30 mouse cellular contexts compared by ENCODE assay signal in the genomic region with DNA sequence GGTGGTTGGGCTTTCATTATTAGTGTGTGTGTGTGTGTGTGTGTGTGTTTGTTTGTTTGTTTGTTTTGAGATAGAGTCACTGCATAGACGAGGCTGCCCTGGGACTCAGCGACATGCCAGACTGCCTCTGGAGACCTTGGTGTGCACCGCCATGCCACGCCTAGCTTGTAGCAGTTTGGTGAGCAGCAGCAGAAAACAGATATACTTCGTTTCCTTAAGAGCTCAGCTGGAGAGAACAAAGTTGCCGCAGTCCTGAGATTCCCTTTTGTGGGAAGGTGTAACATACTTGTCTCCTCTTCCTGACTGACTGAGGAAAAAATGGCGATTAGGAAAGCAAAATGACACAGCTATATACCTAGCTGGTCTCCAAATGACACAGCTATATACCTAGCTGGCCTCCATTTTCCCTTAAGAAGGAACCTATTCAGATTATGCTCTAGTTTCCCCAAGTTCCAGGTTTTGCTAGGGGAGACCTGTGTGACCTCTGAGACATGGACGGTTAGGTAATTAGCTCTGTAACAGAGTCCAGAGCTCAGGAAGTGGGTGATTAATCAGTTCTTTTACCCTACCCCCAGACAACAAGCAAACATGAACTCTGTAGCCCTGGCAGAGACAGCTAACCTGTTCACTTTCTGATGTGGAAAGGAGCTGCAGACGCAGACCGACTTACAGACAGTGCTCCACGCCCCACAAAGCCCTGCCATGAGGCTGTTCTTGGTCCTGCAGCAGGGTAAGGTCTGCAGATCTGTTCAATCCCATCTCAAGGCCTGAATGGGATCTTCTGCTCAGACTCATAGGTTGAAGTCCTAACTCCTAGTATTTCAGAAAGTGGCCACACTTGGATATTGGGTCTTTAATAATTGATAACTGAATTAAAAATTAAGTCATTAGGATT. TPM values are rescaled to one million over a fixed set of nuclear protein-coding genes. Genes with fewer than 3 reads are reported as not detected.
A peak's percentile ranks its signal among the peaks of the same experiment; 100 is the strongest.
DNase-seq lines count a peak whose midpoint lies in the region; ATAC-seq lines count a peak whose summit lies in the region.
"Had no signal": no experiment of that assay in that cellular context is flagged by ENCODE, and none has a peak within 500 bp of the region (broad histone marks: within the 10 kb centered on the region; RNA-seq: fewer than 3 reads in every experiment).

No protein-coding gene starts in this region.

- H3K4me2 ChIP-seq in intestine, embryonic 15.5 days (replicated peaks) = no peak overlapping the region
- no peak overlapping the region for H3K4me2 ChIP-seq in liver, embryonic 15.5 days
- no peak overlapping the region for H3K4me2 ChIP-seq in midbrain, embryonic 13.5 days (replicated peaks)
- H3K4me2 ChIP-seq: embryonic facial prominence, embryonic 15.5 days; heart, embryonic 15.5 days; hindbrain, embryonic 13.5 days; limb, embryonic 13.5 days; lung, embryonic 15.5 days; neural tube, embryonic 15.5 days; stomach, embryonic 15.5 days had no signal

- no peaks in the 10 kb centered on the region for H3K9me3 ChIP-seq in intestine, embryonic 15.5 days
- H3K9me3 ChIP-seq in liver, embryonic 15.5 days (replicated peaks) = no peaks in the 10 kb centered on the region
- H3K9me3 ChIP-seq in midbrain, embryonic 13.5 days = no peaks in the 10 kb centered on the region
- H3K9me3 ChIP-seq: embryonic facial prominence, embryonic 15.5 days; heart, embryonic 15.5 days; hindbrain, embryonic 13.5 days; limb, embryonic 13.5 days; lung, embryonic 15.5 days; neural tube, embryonic 15.5 days; stomach, embryonic 15.5 days had no signal

- no peaks in the 10 kb centered on the region for H3K36me3 ChIP-seq in intestine, embryonic 15.5 days
- no peaks in the 10 kb centered on the region for H3K36me3 ChIP-seq in liver, embryonic 15.5 days (replicated peaks)
- H3K36me3 ChIP-seq in midbrain, embryonic 13.5 days = no peaks in the 10 kb centered on the region
- H3K36me3 ChIP-seq: heart, embryonic 15.5 days; lung, embryonic 15.5 days had no signal

- H3K9ac ChIP-seq in intestine, embryonic 15.5 days = no peak overlapping the region
- H3K9ac ChIP-seq in liver, embryonic 15.5 days = no peak overlapping the region
- H3K9ac ChIP-seq in midbrain, embryonic 13.5 days (replicated peaks) = no peak overlapping the region
- H3K9ac ChIP-seq: embryonic facial prominence, embryonic 15.5 days; heart, embryonic 15.5 days; hindbrain, embryonic 13.5 days; limb, embryonic 13.5 days; lung, embryonic 15.5 days; neural tube, embryonic 15.5 days; stomach, embryonic 15.5 days had no signal

- WGBS in intestine, embryonic 15.5 days = 43% methylated on average over 11 of the region's 11 CpGs
- WGBS in liver, embryonic 15.5 days (ENCODE audit: insufficient replicate concordance) = 62% methylated on average over 11 of the region's 11 CpGs
- 89% methylated on average over 11 of the region's 11 CpGs for WGBS in midbrain, embryonic 13.5 days

- H3K27me3 ChIP-seq in intestine, embryonic 15.5 days (replicated peaks) = no peaks in the 10 kb centered on the region
- no peaks in the 10 kb centered on the region for H3K27me3 ChIP-seq in liver, embryonic 15.5 days
- H3K27me3 ChIP-seq in midbrain, embryonic 13.5 days = no peaks in the 10 kb centered on the region
- H3K27me3 ChIP-seq: embryonic facial prominence, embryonic 15.5 days; heart, embryonic 15.5 days; hindbrain, embryonic 13.5 days; limb, embryonic 13.5 days; lung, embryonic 15.5 days; neural tube, embryonic 15.5 days; stomach, embryonic 15.5 days had no signal

- 0 out of 2 replicates have a peak overlapping the region, but pooled peaks have one; percentile 0 for H3K27ac ChIP-seq in intestine, embryonic 15.5 days
- peak overlapping the region; percentile 60 for H3K27ac ChIP-seq in liver, embryonic 15.5 days (replicated peaks)
- no peak overlapping the region for H3K27ac ChIP-seq in midbrain, embryonic 13.5 days
- H3K27ac ChIP-seq: embryonic facial prominence, embryonic 15.5 days; heart, adult 2 months; heart, embryonic 15.5 days; hindbrain, embryonic 13.5 days; layer of hippocampus, adult 2 months; limb, embryonic 13.5 days; lung, embryonic 15.5 days; neural tube, embryonic 15.5 days; stomach, embryonic 15.5 days had no signal

- peak; percentile 53 for ATAC-seq in intestine, embryonic 15.5 days
- ATAC-seq in liver, embryonic 15.5 days (ENCODE audit: insufficient read depth) = peak; percentile 59
- no peak for ATAC-seq in midbrain, embryonic 13.5 days
- ATAC-seq: CD4-positive, CD25-positive, alpha-beta regulatory T cell, adult 4 months; forebrain, embryonic 14.5 days had no signal

- DNase-seq in kidney, adult 8-10 months = peak; percentile 37 to 61
- DNase-seq in kidney, adult 18-20 months = no peak
- DNase-seq in kidney, postnatal 14 days = peak; percentile 24
- DNase-seq in heart, adult 9 months (ENCODE audit: low spot score in 2 of 2) = no peak
- DNase-seq in frontal cortex, postnatal 14 days (ENCODE audit: low spot score in 2 of 2) = no peak
- DNase-seq: adrenal gland, postnatal 25 days; cerebellum, adult 9-10 months; gastrocnemius, postnatal 14 days; heart, adult 2 months; heart, postnatal 36 days; layer of hippocampus, postnatal 36 days; lung, postnatal 4 days; right cerebral cortex, adult 18-20 months; right cerebral cortex, postnatal 4 days; thymus, postnatal 25 days had no signal

- H3K4me3 ChIP-seq in intestine, embryonic 15.5 days (replicated peaks) = no peak overlapping the region
- H3K4me3 ChIP-seq in liver, embryonic 15.5 days (replicated peaks) = no peak overlapping the region
- H3K4me3 ChIP-seq in midbrain, embryonic 13.5 days (replicated peaks) = no peak overlapping the region
- H3K4me3 ChIP-seq: embryonic facial prominence, embryonic 15.5 days; heart, adult 2 months; heart, embryonic 15.5 days; hindbrain, embryonic 13.5 days; layer of hippocampus, adult 2 months; limb, embryonic 13.5 days; lung, embryonic 15.5 days; neural tube, embryonic 15.5 days; stomach, embryonic 15.5 days had no signal

- no peaks in the 10 kb centered on the region for H3K4me1 ChIP-seq in intestine, embryonic 15.5 days (replicated peaks)
- H3K4me1 ChIP-seq in liver, embryonic 15.5 days (replicated peaks) = peaks cover 6% of the 10 kb centered on the region
- H3K4me1 ChIP-seq in midbrain, embryonic 13.5 days (replicated peaks) = peaks cover 6% of the 10 kb centered on the region
- H3K4me1 ChIP-seq: limb, embryonic 13.5 days; lung, embryonic 15.5 days had no signal

RNA-seq across cellular contexts. Expression of gene Bcl7c, which starts 36.6 kb away (rescaled TPM):
- 48.1 and 52.8 TPM in 2 replicates for polyA plus RNA-seq in intestine, embryonic 15.5 days (2015; fragmentation: Nextera tagmentation; extraction: Ambion mirVana)
- 22.9 and 23.7 TPM in 2 replicates for polyA plus RNA-seq in liver, embryonic 15.5 days (2015; fragmentation: Nextera tagmentation; extraction: Ambion mirVana)
- 39.2 and 52.2 TPM in 2 replicates for polyA plus RNA-seq in midbrain, embryonic 13.5 days (2015; fragmentation: Nextera tagmentation; extraction: Ambion mirVana)

RNA-seq across cellular contexts. Expression of gene Ctf1, which starts 40.4 kb away (rescaled TPM):
- polyA plus RNA-seq in intestine, embryonic 15.5 days (2015; fragmentation: Nextera tagmentation; extraction: Ambion mirVana) = 9.4 and 10.5 TPM in 2 replicates
- polyA plus RNA-seq in liver, embryonic 15.5 days (2015; fragmentation: Nextera tagmentation; extraction: Ambion mirVana) = 2.7 and 2.8 TPM in 2 replicates
- polyA plus RNA-seq in midbrain, embryonic 13.5 days (2015; fragmentation: Nextera tagmentation; extraction: Ambion mirVana) = 1.6 and 3.0 TPM in 2 replicates
- polyA plus RNA-seq: CD4-positive, CD25-positive, alpha-beta regulatory T cell, adult 4 months had no signal

RNA-seq across cellular contexts. Expression of gene Zfp629, which starts 56.5 kb away (rescaled TPM):
- 8.8 and 9.4 TPM in 2 replicates for polyA plus RNA-seq in intestine, embryonic 15.5 days (2015; fragmentation: Nextera tagmentation; extraction: Ambion mirVana)
- 1.2 and 1.6 TPM in 2 replicates for polyA plus RNA-seq in liver, embryonic 15.5 days (2015; fragmentation: Nextera tagmentation; extraction: Ambion mirVana)
- polyA plus RNA-seq in midbrain, embryonic 13.5 days (2015; fragmentation: Nextera tagmentation; extraction: Ambion mirVana) = 30.8 and 32.5 TPM in 2 replicates

RNA-seq across cellular contexts. Expression of gene Ctf2, which starts 59.8 kb away (rescaled TPM):
- 0.13 and 0.29 TPM in 2 replicates for polyA plus RNA-seq in intestine, embryonic 15.5 days (2015; fragmentation: Nextera tagmentation; extraction: Ambion mirVana)
- polyA plus RNA-seq in liver, embryonic 15.5 days (2015; fragmentation: Nextera tagmentation; extraction: Ambion mirVana) = 0.06 and 0.10 TPM in 2 replicates
- polyA plus RNA-seq in midbrain, embryonic 13.5 days (2015; fragmentation: Nextera tagmentation; extraction: Ambion mirVana) = 0.14 and 0.17 TPM in 2 replicates
- polyA plus RNA-seq: brain, embryonic 14.5 days; CD4-positive, CD25-positive, alpha-beta regulatory T cell, adult 4 months; heart, adult 2 months; hindbrain, embryonic 13.5 days; midbrain, postnatal 0 days had no signal

Comparison
In these comparisons a context has a peak if more than half of its experiments do, and no peak if none do; other contexts are left out.
1. DNase-seq: peak in kidney, adult 8-10 months (2 of 2) and kidney, postnatal 14 days (single experiment); none in kidney, adult 18-20 months (single experiment), heart, adult 9 months (0 of 2) and frontal cortex, postnatal 14 days (0 of 2).